Mouse (Mus musculus) lung, postnatal 10 days (tissue): Measurements from ENCODE around the gene Csrnp3.

ENCODE experiments used
- DNase-seq: peaks from one replicate; pipeline ENCODE4 v3.0.0; 2021

The Csrnp3 gene

DNA sequence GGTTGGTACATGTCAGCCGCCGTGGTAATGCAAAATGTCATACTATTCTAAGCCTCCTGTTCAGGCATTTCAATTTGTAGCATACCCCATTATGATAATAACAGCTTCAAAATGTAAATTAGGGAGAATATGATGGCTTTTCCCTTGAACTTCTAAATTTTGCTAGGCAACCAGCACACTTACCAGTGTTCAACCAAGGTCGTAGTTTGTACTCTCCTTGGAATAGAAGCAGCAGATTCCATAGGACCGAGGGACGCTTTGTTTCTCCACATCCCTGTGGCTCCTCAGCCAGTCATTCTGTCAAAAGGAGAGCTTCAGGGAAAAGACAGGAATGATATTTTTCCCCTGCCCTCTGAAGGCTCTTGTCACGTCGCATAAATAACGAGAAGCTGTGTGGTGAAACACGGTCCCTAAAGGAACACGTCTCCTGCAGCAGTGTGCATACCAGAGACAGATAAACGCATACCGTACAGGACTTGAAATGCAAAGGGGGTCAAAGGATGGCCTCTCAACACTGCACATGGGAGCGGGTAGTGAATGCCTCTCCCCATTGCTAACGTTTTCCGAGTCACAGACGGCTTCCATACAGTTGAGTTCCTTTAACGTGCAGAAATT is 108.3 kb downstream of the Csrnp3 start:
- DNase-seq: no peak

DNA sequence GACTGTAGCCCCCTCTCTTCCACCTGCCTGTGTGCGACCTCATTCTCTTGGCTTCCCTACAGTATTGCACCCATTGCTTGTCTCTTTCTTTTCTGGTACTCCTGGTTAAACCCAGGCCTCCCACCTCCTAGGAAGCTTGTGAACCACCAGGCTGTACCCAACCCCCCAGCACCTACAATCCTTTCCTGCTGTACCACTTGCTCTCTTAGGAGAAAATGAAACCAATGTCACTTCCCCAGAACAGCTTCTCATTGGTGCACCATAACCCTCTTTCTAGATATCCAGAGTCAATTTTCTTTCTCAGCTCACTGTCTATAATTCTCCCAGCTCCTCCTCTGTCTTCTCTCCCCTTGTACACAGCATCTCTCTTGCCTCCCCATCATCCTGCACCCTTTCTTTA is 110.2 kb downstream of the Csrnp3 start:
- no peak for DNase-seq

DNA sequence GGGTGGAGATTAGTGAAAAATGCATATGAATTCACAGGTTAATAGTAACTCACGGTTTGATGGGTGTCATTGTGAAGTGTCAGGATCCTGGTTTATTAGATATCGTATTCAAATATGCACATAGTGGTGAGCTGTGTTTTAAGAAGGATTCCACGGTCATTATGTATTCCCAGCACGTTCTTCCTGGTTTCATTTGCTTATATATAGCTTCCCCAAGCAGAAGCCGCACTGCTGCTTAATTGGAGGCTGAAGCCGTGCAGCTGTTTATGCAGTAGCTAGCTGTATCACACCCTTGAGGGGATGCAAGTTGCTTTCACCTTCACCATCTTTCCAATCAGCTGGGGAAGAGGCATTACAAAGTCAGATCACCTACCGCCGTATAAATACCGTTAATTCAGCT is 111.2 kb downstream of the Csrnp3 start:
- no peak for DNase-seq

- DNase-seq: no peak
Observed at GRCm38 (mm10) chr2:65963420-65963819, 117.9 kb downstream of the Csrnp3 start.

GRCm38 (mm10) chr2:65968810-65969209 is 123.2 kb downstream of the Csrnp3 start:
- no peak for DNase-seq

- DNase-seq: no peak
Observed at GRCm38 (mm10) chr2:65973907-65974306, 128.3 kb downstream of the Csrnp3 start.

DNA sequence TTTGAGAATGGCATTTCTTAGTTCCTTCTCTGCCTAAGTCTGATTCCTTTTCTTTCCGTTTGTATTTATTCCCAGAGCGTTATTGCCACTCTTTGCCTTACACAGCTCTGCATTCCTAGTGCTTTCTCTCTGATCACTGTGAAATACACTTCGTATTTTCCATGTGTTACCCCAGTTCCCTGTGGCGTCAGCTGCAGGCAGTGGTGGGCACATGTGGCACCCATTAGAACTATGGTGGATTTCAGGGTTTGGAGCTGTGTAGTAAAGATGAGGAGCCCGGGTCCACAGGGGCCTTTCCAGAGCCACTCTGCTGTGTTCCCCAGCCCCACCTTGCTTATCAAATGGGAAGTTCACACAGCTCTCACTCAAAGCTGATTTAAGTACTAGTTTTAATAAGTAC is 129.8 kb downstream of the Csrnp3 start:
- no peak for DNase-seq

DNA sequence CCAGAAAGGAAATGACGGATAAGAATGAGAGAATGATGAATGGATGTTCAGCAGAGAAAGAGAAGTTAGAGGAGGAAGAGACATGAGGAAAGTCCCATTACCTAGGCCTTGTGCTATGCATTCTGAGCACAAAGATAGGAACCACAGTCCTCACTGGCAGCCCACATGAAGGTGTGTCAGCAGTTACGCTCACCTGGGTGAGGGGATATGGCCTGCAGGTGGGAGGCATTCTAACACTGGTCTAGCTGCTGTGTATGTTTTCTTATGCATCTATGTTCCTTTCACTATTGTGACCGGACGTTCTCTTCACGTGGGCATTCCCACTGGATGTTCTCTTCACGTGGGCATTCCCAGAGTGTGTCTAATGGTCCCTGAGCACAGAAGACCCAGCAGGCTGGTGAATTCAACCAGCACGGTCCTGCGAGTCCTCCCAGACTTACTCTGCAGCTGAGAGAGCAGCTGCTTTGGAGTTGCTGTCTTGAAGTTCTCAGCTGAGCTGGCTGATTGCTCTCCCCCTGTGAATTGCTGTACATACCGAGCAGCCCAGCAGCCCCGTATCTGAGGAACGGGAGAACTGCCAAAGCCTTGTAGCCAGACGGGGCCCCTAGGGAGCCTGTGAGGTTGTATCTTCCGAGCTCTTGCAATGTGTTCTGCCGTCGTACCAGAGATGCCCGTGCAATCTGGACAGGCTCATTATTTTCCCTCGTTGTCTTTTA is 133.9 kb downstream of the Csrnp3 start:
- no peak for DNase-seq

DNA sequence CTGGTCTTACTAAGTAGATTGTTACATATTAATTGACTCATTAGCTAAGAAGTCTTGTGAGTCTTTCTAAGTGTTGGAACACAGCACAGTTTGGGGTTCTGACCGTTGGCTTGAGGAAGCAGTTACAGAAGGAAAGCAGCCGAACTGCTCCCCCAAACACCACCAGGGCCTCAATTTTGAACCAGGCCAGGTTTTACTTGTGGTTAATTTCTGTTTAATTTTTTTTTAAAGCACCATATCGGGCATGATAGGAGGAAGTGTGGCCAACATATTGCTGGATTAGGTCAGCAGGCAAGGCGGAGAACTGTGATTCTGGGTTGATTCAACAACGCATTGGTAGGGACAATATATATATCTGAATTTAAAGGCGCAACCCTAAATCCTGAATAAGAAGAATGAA is 135.9 kb downstream of the Csrnp3 start:
- no peak for DNase-seq

DNA sequence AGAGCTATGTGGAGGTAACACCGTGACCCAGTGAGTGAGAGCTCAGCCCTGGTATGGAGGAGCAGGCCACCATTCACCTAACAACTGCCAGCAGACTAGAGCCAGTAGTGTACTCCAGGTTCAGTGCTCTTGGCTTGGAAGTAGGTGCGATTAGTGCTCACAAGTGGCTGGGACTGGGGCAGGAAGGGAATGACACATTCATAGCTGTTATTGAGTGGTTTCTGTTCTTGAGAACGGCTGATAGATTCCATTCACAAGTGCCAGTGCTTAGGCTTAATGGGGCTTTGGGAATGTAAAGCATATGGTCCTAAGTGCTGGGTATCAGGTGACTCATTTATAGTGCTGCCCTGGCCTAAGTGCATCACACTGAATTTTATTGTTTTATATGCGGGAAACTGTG is 136.4 kb downstream of the Csrnp3 start:
- peak; percentile 12 for DNase-seq

GRCm38 (mm10) chr2:65985706-65986105 is 140.1 kb downstream of the Csrnp3 start:
- DNase-seq: no peak

- DNase-seq: no peak
Observed at GRCm38 (mm10) chr2:65987069-65987468, 141.5 kb downstream of the Csrnp3 start.

GRCm38 (mm10) chr2:65987588-65987987 is 142.0 kb downstream of the Csrnp3 start:
- DNase-seq: peak; percentile 19

GRCm38 (mm10) chr2:65988788-65989187 is 143.2 kb downstream of the Csrnp3 start:
- no peak for DNase-seq

GRCm38 (mm10) chr2:65990108-65990507 is 144.5 kb downstream of the Csrnp3 start:
- DNase-seq: no peak

GRCm38 (mm10) chr2:65990754-65991153 is 145.2 kb downstream of the Csrnp3 start:
- DNase-seq: no peak

GRCm38 (mm10) chr2:65993371-65993770 is 147.8 kb downstream of the Csrnp3 start:
- DNase-seq: peak; percentile 4

DNA sequence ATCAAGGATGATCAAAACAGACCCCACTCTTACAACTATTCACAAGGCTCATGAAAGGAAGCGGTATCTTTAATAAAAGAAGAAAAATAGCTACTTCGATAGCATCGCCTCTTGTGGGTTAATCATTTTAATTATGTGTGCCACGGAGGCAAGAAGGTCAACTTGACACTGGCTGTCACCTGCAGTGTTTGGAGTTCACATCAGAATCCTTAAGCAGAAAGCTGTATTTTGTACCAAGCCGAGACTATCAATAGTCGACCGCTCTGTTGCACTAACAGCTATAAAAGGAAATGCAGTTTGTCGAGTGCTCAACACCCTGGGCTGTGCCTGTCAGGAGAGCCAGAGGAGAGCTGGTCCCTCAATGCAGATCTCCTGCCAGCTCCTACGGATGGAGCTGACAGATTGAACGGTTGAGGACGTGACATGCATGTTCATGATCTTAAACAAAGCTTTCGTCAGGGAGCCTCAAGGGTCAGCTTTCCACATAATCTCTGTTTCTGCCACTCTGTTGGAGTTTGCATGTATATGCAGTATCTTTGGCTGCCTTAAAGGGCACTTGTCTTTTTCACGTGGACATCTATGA is 149.4 kb downstream of the Csrnp3 start:
- DNase-seq: no peak

DNA sequence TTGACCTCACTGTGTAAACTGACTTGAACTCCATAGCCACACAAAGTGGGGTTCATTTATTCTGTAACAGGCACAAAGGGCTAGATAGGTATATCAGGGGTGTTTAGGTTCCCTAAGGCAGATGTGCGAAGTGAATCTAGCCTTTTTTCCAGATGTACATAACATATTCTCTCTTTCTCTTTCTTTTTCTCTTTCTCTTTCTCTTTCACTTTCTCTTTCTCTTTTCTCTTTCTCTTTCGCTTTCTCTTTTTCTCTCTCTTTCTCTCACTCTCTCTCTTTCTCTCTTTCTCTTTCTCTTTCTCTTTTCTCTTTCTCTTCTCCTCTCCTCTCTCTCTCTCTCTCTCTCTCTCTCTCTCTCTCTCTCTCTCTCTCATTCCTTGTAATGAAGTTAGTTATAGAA is 153.2 kb downstream of the Csrnp3 start:
- DNase-seq: no peak

GRCm38 (mm10) chr2:66008995-66009654 is 163.6 kb downstream of the Csrnp3 start:
- DNase-seq: no peak

DNA sequence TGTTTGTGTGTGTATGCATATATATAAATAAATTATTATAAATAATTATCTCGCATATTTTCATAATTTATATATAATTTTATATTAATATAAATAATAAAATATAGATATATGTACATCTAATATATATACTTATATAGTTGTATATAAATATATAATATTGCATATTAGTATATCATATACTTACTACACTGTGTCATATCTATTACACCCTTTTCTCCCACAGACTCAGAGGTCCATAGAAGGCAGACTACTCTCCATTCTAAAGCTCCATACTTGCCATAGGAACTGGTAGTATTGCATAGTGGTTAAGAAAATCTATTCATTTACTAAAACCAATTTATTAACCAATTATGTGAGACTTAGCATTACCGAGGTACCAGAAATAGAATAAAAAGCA is 164.1 kb downstream of the Csrnp3 start:
- no peak for DNase-seq

GRCm38 (mm10) chr2:66018711-66019110 is 173.1 kb downstream of the Csrnp3 start:
- DNase-seq: no peak

- DNase-seq: no peak
Observed at GRCm38 (mm10) chr2:66019235-66019634, 173.7 kb downstream of the Csrnp3 start.

DNA sequence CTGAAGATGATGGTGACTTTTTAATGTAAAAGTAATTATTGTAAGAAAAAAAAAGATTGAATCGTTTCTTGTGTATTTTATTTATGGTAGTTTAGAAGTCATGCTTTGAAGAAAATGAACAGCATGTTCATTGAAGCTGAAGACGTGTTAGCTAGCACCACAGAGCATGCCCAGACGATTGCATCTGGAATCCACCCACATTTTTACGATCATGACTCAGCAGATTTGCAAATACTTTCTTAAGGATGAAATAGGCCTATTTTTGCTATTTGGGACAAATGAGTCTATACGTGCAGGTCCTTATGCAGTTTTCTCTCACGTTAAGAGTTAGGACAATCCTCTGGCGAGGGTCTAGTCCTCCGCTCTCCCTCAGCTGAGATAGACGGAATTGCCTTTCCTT is 177.9 kb downstream of the Csrnp3 start:
- DNase-seq: no peak
